Mouse (Mus musculus): ENCODE measurements around the gene Dnm1.

Gene Dnm1

GRCm38 (mm10) chr2:32335888-32336287 lies 17.2 kb downstream of the Dnm1 start:
- DNase-seq = no peak

DNA sequence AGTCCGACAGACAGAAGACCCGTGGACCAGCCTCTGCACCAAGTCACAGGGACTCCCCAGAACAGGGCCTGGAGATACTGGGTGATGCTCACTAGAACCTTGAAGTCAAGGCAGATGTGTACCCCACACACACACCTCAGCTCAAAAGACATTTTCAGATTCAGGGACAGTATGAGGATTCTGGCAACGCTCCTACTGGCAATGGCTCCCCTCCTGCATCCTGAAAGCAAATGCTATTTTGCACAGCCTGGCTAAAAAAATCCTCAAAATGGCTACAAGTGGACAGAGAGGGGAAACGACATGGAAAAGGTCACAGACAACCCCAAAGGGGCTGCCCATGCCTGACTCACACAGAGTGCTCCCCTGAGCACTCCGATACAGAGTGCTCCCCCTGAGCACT lies 21.0 kb downstream of the Dnm1 start:
- no peak for DNase-seq

GRCm38 (mm10) chr2:32329531-32329930 lies 23.6 kb downstream of the Dnm1 start:
- DNase-seq = no peak

GRCm38 (mm10) chr2:32328911-32329460 lies 24.2 kb downstream of the Dnm1 start:
- DNase-seq = no peak

GRCm38 (mm10) chr2:32327200-32327599 lies 25.9 kb downstream of the Dnm1 start:
- DNase-seq = no peak

GRCm38 (mm10) chr2:32325342-32325741 lies 27.8 kb downstream of the Dnm1 start:
- DNase-seq = no peak

GRCm38 (mm10) chr2:32324322-32324721 lies 28.8 kb downstream of the Dnm1 start:
- DNase-seq = no peak

- no peak for DNase-seq
Observed at GRCm38 (mm10) chr2:32322754-32323741, 30.1 kb downstream of the Dnm1 start.

GRCm38 (mm10) chr2:32321591-32322298 lies 31.4 kb downstream of the Dnm1 start:
- DNase-seq = no peak

DNA sequence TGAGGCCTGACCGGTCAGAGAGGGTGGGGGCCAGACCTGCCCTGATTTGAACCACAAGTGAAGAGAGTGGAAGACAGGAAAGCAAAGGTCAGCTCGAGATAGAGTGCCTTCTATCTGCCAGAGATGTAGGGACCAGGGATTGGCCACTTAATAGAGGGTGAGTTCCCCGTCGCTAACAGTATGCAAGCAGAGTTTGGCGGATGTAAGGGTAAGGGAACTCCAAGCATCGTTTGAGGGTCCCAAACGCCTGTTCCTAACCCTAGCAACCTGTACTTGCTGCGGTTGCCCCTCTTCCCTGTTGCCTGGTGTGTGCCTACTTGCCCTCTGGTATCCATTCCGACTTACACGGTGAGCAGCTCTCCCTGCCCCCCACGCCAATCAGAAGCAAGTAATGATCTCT lies 32.4 kb downstream of the Dnm1 start:
- no peak for DNase-seq

DNA sequence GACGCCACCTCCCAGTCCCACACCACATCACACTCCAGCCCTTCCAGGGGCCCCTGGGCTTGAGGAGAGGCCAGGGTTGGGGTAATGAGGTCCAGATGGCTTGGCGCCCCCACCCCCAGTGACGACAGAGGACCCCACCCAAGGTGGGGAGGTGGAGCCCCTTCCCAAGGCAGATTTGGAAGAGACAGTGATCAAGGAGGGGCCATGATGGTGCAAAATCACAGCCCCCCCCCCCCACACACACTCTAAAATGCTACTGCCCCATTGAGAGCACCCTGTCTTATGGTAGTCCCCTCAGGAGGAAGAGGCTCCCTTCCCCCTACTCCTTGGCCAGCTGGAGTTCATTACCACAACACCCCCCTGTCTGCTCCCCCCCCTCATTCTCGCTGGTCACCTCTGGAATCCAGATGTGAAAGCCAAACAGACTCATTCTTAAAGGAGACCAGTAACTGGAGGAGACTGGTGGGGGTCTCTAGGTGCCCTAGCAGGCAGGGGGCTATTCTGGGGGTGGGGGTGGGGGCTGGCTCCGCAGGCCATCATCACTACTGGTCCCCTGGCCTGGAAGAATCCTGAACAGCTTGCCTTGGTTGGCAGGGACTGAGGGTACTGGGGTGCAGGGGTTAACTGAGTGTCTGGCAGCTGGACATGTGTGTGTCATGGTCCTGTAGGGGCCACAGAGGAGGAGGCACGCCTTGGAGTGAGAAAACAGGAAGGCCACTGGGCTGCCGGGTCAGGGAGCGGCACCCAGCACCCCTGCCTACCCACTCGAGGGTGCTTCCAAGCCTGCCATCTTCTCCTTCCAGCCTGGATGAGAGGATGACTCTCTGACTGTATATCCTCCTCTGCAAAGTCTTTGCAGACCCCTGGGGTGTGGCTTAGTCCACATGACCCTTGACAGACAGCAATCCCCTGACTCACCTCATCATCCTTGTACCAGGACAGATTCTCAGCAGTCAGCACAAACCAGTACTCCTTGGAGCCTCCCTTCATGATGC lies 33.3 kb downstream of the Dnm1 start:
- DNase-seq = no peak

DNA sequence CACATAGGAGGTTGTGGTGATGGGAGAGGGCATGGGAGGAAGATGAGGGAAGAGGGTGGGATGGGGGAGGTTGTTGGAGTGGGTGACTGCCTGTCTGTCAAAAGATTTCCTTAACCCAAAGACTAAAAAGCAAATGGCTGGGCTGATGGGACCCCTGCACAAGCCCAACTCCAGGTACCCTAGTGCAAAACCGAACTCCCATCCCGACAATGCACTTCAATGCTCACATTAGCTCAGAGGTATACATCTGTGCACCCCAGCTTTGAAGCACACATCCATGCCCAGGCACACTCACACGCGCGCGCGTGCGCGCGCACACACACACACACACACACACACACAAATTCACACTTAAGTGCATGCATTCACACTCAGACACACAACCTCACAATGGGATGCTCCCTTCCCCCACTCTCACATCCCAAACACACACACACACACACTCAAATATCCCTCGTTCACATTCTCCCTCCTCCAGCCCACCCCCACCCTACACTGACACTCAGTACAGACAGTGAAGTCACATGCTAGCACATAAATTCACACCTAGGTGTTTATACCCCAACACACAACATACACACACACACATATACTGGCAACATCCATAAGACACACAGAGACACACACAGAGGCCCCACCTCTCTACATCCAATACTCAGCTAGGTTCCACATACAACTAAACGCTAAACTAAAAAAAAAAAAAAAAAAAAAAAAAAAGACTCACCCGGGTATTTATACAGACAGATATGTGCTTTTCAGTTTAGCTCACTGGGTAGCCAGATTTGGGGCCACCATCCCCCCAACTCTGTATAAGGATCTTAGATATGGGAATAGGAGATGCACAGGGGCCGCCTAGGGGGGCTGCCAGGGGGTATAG lies 34.2 kb downstream of the Dnm1 start:
- no peak for DNase-seq

DNA sequence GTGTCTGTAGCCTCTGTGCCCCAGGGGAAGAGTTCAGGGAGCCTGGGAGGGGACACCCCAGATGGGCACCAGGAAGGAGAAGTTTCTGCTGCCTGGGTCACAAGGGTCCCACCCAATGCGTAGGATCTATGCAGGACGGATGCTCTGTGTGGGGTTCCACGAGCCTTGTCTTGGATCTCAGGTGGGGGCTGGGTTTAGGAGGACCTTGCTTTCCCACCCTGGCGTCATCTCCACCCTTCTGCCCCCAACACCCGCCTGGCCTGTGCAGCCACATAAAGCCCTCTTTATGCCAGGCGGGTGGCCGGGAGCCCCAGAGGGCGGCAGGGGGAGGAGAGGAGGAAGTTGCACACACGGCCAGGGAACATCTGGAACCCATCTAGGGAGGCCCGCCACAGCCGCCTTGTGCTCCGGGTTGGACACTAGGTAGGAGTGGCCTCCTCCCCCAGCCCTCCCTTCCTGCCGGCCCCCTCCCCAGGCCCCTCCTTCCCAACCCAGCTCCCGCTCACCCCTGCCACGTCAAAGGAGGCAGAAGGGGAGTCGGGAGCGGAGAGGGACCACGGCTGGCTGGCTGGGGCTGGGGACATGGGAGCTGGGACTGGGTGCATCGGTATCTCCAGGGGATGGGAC lies 35.2 kb downstream of the Dnm1 start:
- no peak for DNase-seq

GRCm38 (mm10) chr2:32316887-32317656 lies 36.1 kb downstream of the Dnm1 start:
- DNase-seq = no peak

DNA sequence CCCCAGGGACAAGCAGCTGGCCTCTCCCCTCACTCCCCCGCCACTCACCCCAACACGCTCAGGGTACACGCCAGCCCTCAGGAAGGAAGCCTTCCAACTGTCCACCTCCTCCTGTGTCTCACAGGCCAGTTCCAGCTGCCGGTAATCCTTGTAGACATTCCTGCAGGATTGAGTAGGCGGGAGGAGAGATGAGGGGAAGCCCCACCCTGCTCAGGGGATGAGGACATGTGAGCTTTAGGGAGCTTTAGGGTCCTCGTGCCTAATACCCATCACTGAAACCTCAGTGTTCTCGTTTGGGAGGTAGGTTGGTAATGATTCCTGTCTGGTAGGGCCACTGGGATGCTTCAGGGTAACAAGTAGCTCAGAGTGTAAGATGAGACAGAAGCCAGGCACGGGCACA lies 37.4 kb downstream of the Dnm1 start:
- DNase-seq = no peak

DNA sequence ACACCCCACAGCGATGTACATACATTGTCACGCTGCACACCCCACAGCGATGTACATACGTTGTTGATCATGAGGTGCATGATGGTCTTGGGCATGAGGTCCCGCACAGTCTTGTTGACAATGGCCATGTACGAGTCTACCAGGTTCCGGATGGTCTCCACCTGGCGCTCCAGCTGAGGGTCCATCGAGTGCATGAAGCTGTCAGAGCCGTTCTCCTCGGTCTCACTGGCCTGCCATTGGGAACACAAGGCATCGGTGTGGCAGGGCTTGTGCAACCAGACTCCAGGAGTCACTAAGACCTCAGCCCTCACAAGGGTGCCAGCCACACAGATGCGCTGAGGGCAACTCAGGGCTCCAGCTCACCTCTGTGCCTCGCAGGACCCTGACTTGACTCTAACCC lies 38.3 kb downstream of the Dnm1 start:
- no peak for DNase-seq

DNA sequence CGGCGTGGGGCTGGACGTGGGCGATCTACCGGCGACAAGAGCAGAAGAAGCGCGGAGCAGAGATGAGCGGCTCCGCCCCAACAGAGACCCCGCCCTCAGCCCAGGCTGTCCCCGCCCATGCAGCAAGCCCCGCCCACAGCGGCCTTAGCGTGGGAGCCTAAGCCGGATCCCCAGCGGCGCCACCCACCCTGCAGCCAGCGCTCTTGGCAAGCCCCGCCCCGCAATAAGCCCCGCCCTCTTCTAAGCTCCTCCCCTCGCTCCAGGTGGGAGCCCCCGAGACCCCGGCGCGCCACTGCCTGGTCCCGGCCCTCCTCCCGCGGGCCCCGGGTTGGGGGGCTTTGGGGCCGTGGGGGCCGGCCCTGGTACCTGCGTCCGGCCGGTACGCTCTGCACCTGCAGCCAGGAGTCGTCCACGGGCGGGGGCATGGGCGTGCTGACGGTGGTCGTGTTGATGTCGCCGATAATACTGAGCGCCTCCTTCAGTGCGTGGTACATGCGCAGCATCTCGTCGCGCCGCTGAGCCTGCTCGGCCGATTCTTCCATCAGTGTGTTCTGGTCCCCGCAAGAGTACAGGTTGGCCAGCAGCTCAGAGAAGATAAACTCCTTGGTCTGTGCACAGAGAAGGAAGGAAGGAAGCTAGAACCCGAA lies 40.7 kb downstream of the Dnm1 start:
- DNase-seq = no peak

DNA sequence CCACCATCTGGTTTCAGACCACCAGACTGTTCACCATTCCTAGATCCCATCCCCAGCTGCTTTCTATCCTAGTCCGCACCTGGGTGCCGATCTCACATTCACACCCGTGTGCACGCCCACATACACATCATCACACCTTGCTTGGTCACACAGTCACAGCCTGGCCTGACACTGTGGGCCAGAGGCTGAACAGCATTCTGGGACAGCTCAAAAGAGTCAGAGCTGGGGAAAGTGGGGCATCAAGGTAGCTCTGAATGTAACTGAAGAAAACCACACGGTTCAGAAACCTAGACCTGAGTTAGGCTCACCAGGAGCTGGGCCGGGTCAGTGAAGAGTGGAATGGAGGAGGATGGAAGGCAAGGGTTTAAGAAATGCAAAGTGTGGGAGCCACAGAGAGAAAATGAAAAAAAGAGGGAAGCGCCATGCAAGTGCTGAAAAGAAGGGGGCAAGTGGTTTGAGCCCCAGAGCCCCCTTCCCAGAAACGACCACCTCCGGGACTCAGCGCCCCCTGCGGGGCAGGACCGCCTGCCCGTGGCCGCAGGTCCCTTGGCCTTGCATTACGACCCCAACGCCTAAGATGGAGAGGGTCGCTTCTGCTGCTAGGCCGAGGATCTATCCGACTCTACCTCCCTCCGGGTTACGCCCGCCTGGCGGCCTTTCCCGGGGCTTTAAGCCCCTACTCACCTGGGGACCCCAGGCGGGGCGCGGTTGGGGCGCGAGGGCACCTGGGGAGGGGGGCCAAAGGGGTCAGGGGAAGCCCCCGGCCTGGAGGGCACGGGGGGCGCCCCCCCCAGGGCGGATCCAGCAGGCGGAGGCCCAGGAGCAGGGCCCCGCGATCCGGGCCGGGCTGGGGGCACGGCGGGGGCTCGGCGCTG lies 41.5 kb downstream of the Dnm1 start:
- DNase-seq = no peak

All from layer of hippocampus, adult 9-11 months (tissue).